Mouse (Mus musculus): Measurements from ENCODE around the gene Cdh20.

Gene Cdh20

DNA sequence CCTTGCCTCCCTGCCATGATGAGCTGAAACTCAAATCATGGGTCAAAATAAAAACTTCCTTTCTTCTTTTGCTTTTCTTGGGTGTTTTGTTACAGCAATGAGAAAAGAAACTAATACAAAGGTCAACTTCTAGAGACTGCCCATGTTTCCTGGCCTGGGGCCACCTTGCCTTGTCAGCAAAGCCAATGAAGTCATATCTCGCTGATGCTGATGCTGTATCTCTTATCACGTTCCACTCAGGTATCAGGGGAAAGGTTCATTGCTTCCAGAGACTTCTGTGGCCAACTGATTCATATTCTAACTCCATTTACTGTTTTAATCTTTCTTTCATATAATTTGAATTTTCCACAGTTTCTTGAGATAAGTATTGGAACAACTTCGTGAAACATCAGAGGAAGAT, 273.3 kb downstream of the Cdh20 start:
- DNase-seq (ENCODE audit: low spot score) = no peak
